Mouse (Mus musculus): ENCODE data around the gene Ago1.
A peak's percentile ranks its signal among the peaks of the same experiment; 100 is the strongest.

Ago1 gene

GRCm38 (mm10) chr4:126469334-126469733, 951 bp upstream of the Ago1 start:
- no peak for DNase-seq (ENCODE audit: low spot score)

GRCm38 (mm10) chr4:126468925-126469324, 542 bp upstream of the Ago1 start:
- no peak for DNase-seq (ENCODE audit: low spot score)

- peak; percentile 36 for DNase-seq (ENCODE audit: low spot score)
Measured at GRCm38 (mm10) chr4:126467721-126468284, 580 bp downstream of the Ago1 start.

DNA sequence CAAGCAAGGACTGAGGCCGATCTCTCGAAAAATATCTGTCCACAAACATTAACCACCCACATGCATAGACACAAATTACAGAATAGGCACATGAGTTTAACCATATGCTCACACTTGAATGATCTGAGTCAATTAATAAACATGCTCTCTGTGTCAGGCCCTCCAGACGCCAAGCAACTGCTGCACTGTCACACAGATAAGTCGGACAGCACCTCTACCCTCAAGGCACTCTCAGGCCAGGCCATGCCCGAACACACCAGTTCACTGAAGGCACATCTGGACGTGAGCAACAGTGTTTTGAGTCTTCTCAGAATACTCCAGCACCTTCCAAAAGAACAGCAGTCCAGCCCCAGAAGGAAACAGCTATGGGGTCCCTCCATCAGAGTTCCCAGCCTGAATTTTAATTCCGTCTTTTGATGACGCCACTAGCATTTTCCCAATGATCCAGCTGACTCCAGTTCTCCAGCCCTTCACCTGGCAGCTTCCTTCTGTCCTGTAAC, 2.1 kb downstream of the Ago1 start:
- DNase-seq (ENCODE audit: low spot score): no peak

DNA sequence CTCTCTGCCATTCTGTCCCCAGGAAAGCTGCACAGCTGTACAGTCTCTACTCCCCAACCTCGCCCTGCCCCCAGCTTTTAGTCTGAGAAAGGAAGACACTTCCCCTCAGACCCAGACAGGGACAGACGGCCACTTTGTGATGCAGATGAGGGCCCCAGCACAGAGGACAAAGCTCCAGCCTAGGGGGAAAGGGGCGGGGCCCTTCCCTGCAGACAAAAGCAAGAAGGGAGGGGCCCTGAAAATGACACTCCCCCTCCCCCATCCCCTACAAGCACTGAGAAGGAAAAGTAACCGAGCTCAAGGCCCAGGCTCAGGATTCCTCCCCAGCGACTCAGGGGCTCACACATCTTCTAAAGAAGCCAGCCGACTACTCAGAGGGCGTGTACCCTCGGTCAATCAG, 2.5 kb downstream of the Ago1 start:
- DNase-seq (ENCODE audit: low spot score): no peak

- no peak for DNase-seq (ENCODE audit: low spot score)
Measured at GRCm38 (mm10) chr4:126464892-126465235, 3.5 kb downstream of the Ago1 start.

- no peak for DNase-seq (ENCODE audit: low spot score)
Measured at GRCm38 (mm10) chr4:126464189-126464891, 4.0 kb downstream of the Ago1 start.

DNA sequence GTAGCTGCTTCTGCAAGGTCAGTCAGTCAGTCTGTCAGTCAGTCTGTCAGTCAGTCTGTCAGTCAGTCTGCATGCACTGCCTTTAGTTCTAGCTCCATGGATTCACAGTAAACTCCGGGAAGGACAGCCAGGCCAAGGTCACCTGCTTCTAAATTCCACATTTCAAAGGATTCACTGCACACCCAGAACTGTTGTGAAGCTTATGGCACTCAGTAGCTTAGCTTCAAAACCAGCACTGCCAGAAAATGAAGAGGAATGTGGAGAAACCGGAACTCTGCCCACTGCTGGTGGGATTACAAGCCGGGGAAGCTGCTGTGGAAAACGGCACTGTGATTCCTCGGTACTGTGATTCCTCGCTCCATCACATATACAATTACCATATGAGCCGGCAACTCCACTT, 12.9 kb downstream of the Ago1 start:
- DNase-seq (ENCODE audit: low spot score): no peak

DNA sequence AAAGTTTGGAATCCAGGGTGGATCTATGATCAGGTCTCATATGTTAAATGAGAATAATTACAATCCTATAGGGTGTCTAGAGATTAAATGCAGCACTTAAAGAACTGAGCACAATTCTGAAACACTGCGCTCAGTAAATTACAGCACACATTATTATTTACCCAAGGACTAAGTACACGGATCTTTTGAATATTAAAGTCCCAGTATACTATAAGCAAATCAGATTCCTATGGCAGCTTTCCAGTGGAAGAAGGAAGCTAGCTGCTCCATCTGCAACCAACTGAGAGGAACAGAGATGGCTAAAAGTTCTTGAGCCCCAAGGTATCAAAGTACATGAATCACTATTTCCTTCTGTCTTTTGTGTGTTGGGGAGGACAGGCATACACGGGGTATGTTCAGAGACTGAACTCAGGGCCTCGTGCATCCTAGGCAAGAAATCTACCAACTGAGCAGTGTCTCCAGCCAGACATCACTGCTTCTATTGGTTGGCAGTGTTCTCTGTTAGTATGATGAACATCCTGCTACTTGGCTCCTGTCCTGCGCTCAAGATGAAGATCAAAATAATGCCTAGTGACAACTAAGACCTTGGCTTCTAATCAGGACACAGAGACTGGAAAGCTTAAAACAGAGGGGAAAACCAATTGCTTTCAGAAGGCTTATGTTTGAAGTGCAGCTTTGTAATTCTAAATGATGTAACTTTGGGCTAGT, 13.7 kb downstream of the Ago1 start:
- no peak for DNase-seq (ENCODE audit: low spot score)

GRCm38 (mm10) chr4:126450268-126450667, 18.1 kb downstream of the Ago1 start:
- DNase-seq (ENCODE audit: low spot score): no peak

DNA sequence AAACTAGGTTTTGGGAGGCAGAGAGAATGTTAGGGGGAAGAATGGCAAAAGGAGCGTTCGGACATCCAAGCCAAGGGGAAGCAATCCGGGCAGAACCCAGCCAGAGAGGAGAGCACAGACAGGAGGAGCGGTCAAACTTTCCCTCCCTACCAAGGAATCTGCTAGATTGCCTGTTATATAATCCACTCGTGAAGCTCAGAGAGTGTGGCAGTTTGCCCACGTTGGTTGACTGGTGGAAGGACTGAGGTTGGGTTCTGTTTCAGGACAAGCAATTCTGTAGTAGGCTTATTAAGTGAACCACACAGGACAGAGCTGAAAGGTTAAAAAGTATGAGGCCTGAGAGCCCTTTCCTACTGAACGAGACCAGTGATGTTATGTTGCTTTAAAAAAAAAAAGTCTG, 21.3 kb downstream of the Ago1 start:
- DNase-seq (ENCODE audit: low spot score): no peak

DNA sequence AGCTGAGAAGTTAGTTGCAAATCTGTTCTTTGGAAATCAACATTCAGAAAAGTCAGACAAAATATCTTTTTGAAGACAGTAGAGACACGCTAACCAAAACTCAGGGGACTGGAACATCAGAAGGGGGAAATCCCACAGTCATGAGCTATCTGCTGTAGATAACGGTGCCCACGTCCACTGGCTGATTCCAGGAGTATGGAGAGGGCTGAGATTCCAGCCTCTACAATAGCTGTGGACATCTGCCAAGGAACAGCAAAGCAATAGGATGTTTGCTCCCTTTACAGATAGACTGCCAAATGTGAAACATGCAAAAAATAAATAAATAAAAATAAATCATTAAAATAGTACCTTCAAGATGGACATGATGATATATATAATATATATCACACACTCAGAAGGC, 23.9 kb downstream of the Ago1 start:
- DNase-seq (ENCODE audit: low spot score): no peak

GRCm38 (mm10) chr4:126438261-126438660, 30.1 kb downstream of the Ago1 start:
- no peak for DNase-seq (ENCODE audit: low spot score)

- DNase-seq (ENCODE audit: low spot score): no peak
Measured at GRCm38 (mm10) chr4:126436268-126436667, 32.1 kb downstream of the Ago1 start.

DNA sequence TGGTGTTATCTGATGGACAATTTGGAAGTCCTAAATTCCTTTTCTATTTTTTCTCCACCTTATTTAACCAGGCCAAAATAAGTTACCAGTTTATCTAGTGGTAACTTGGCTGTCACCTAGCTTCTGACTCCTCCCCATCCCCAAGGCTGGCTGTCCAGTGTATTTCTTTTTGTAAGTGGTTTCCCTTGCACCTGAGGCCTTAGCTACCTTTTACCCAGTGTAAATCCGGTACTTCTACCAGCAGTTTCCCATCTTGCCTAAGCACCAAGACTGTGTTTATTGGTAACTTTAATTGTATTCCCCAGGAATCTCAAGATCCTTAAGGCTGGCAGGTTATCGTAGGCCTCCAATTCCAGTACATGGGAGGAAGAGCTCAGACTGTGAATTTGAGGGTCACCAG, 34.3 kb downstream of the Ago1 start:
- DNase-seq (ENCODE audit: low spot score): no peak

GRCm38 (mm10) chr4:126433175-126433574, 35.2 kb downstream of the Ago1 start:
- no peak for DNase-seq (ENCODE audit: low spot score)

DNA sequence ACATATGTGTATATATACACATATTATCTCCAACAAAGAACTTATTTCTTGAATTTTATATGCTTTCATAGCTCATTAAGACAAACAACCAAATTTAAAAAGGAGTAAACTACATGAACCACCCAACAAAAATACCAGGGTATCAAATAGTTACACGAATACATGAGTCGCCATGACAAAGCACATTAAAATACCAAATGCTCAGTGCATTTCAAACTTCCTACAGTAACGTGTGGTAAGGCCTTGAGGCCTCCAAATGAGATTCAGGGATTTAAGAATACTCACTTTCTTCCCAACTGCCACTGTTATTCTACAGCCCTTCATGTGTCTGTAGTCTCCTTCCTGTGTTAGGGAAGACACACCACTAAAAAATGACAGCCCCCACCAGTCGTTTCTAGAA, 36.6 kb downstream of the Ago1 start:
- DNase-seq (ENCODE audit: low spot score): no peak

GRCm38 (mm10) chr4:126429347-126430079, 38.9 kb downstream of the Ago1 start, which contains the start of gene Ago3:
TSS of gene Ago3 (minus strand) at chr4:126429556.
- peak; percentile 88 for DNase-seq (ENCODE audit: low spot score)

DNA sequence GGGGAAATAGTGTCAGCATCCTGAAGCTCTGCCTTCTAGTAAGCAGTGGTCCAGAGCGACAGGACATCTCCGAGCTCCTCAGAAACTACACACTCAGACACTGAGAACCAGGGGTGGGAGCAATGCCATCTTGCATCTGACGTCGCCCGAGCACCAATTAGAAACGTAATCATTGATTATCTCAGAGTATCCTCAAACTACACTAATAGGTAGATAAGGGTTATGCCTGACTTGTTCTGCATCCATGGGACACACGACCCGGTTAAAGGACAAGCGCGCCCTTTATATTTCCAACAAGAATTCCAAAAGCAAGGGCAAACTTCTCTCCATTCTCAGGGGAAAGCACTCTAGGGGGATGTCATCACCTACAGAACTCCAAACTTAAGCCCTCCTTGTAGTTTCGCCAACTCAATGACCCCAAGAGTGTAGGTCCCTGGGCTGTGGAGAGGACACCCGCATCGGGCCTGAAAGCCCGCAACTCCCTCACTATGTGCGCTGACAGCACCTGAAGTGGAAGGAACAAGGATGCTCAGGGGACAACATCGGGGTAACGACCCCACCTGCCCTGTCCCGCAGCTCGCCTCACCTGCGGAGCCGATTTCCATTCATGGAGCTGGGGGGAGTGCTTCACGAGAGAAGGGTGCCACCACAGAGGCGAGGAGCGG, 39.6 kb downstream of the Ago1 start:
- DNase-seq (ENCODE audit: low spot score): peak; percentile 22

DNA sequence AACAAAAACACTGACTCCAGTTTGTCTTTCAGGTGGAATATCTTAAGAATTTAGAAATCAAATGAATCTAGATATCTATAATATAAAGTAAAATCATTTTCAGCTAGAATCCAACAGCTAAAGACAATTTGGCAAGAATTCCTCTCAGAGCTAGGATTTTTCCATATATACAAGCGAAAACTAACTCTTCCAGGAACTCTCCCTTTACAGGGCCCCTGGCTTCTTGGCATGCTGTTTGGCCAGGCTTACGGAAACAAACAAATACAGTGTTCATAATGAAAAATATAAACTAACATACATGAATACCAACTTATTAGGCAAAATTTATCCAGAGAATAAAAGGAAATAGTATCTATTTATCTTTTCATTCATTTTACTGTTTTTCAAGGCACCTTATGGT, 44.5 kb downstream of the Ago1 start:
- no peak for DNase-seq (ENCODE audit: low spot score)

- DNase-seq (ENCODE audit: low spot score): no peak
Measured at GRCm38 (mm10) chr4:126415707-126416106, 52.7 kb downstream of the Ago1 start.

DNA sequence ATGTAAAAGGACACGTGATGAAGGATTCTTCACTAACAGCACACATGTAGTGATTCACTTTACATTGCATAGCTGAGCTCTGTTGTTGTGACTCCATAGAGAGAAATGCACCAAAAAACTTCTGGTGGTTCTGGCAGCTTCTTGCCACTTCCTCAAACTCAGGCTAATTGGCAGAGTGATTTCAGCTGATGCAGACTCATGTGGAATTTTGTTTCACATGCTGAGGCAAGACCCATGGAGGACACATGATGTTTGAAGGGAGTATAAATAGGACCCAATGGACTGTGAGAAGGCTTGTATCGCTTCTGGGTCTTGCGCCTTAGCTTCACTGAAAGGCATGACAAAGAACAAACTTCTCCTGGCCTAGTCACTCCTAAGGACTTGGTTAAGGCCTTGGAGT, 55.9 kb downstream of the Ago1 start:
- no peak for DNase-seq (ENCODE audit: low spot score)

Data from c-Kit-positive CD71-positive TER-119-positive erythroid progenitor cells, embryonic 14.5 days (primary cell).